Mouse (Mus musculus): ENCODE measurements around the gene 4933406M09Rik.

GRCm38 (mm10) chr1:134433473-134433872 is 47.7 kb downstream of the 4933406M09Rik start:
- no peak for TF ChIP-seq CTCF (IDR thresholded peaks at IDR 0.05)
- TF ChIP-seq EP300 (IDR thresholded peaks at IDR 0.05): no peak
